Mouse (Mus musculus) left cerebral cortex, adult 18-20 months (tissue): ENCODE results near the gene Col4a4. TPM values are rescaled to one million over a fixed set of nuclear protein-coding genes. Genes with fewer than 3 reads are reported as not detected.
A peak's percentile ranks its signal among the peaks of the same experiment; 100 is the strongest.

Experiments used
- DNase-seq, 2 experiments: peaks; one replicate each; pipeline ENCODE4 v3.0.0; 2021 to 2022; ENCODE audit warnings: low spot score in 2 of 2, mixed read lengths in 1 of 2
- long read RNA-seq, 2 experiments: library from polyadenylated mRNA; stranded (forward); transcript quantifications; one replicate each; pipeline ENCODE4 v2.0.0; 2021
- total RNA-seq, 2 experiments: library from RNA; stranded (reverse); gene quantifications; 2 replicates each; pipeline ENCODE4 v1.2.3; 2021

Col4a4 gene
- 1 to 10 TPM; 2.2 TPM for total RNA-seq
- long read RNA-seq, experiment 1 = 0 reads
- long read RNA-seq, experiment 2, partial matches to known transcripts = 0 of 3 reads
- long read RNA-seq, experiment 2, other reads (novel, unspliced or antisense) = 3 of 3 reads

- no peak for DNase-seq
These were observed at the start of gene Col4a4, which contains the start of gene Col4a3 for GRCm38 (mm10) chr1:82586713-82587399. Col4a4 (minus strand) TSS chr1:82586849. Col4a3 (plus strand) TSS chr1:82586921.

GRCm38 (mm10) chr1:82636321-82636720 lies 49.7 kb upstream of the Col4a4 start:
- no peak for DNase-seq

- no peak for DNase-seq
These were observed 48.6 kb upstream of the Col4a4 start for GRCm38 (mm10) chr1:82635254-82635620.

GRCm38 (mm10) chr1:82634545-82635253 lies 48.0 kb upstream of the Col4a4 start:
- DNase-seq = peak; percentile 8 to 23

GRCm38 (mm10) chr1:82631169-82631792 lies 44.6 kb upstream of the Col4a4 start:
- no peak for DNase-seq

GRCm38 (mm10) chr1:82629495-82629894 lies 42.8 kb upstream of the Col4a4 start:
- no peak for DNase-seq

- DNase-seq = no peak
These were observed 41.0 kb upstream of the Col4a4 start for GRCm38 (mm10) chr1:82627652-82628051.

- no peak for DNase-seq
These were observed 38.8 kb upstream of the Col4a4 start for GRCm38 (mm10) chr1:82625474-82625873.

GRCm38 (mm10) chr1:82624934-82625333 lies 38.3 kb upstream of the Col4a4 start:
- DNase-seq = no peak

GRCm38 (mm10) chr1:82619981-82620380 lies 33.3 kb upstream of the Col4a4 start:
- DNase-seq = no peak

- DNase-seq = no peak
These were observed 31.9 kb upstream of the Col4a4 start for GRCm38 (mm10) chr1:82618592-82618991.

- no peak for DNase-seq
These were observed 31.4 kb upstream of the Col4a4 start for GRCm38 (mm10) chr1:82618001-82618400.

GRCm38 (mm10) chr1:82612061-82612660 lies 25.5 kb upstream of the Col4a4 start:
- no peak for DNase-seq

GRCm38 (mm10) chr1:82608646-82609262 lies 22.1 kb upstream of the Col4a4 start:
- no peak for DNase-seq

- no peak for DNase-seq
These were observed 19.2 kb upstream of the Col4a4 start for GRCm38 (mm10) chr1:82605856-82606255.

GRCm38 (mm10) chr1:82605347-82605746 lies 18.7 kb upstream of the Col4a4 start:
- DNase-seq = no peak

GRCm38 (mm10) chr1:82603198-82603950 lies 16.7 kb upstream of the Col4a4 start:
- no peak for DNase-seq

GRCm38 (mm10) chr1:82596864-82597596 lies 10.4 kb upstream of the Col4a4 start:
- DNase-seq = no peak

GRCm38 (mm10) chr1:82590266-82590665 lies 3.6 kb upstream of the Col4a4 start:
- DNase-seq = no peak

GRCm38 (mm10) chr1:82585981-82586380 lies 668 bp downstream of the Col4a4 start:
- no peak for DNase-seq
